Mouse (Mus musculus): ENCODE results near the gene Gsdma2.

- TF ChIP-seq GATA1 (IDR thresholded peaks at IDR 0.05; ENCODE audit: borderline replicate concordance, low read length) (no peak), FLI1 (IDR thresholded peaks at IDR 0.05; ENCODE audit: low read length) (no peak)
Measured at GRCm38 (mm10) chr11:98625611-98626410, 20.7 kb upstream of the Gsdma2 start, which contains the start of the genes Gm12355 and Gsdma3.

Data from megakaryocyte, embryonic 14.5 days (primary cell).